In the genomic region with DNA sequence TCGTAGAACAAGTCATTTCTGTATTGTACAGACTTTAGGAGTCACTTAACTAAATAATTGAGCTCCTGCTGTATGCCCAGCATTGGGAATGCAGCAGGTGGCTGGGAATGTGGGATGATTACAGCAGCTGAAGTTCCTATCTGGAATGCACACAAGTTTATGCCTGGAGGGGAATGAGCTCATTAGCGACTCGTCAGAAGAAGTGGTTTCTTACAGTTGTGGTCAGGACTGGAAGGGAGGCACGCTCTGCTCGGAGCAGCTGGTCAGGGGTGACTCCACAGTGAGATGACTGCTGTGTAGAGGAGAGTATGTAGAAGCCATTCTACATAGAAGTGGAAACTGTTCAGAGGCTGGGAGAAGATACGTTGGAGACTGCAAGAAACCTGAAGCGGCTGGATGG, we compare ENCODE assay signal across 24 mouse cellular contexts. TPM values are rescaled to one million over a fixed set of nuclear protein-coding genes. Genes with fewer than 3 reads are reported as not detected.
DNase-seq lines count a peak whose midpoint lies in the region; ATAC-seq and TF ChIP-seq lines count a peak whose summit lies in the region.
"Had no signal": no experiment of that assay in that cellular context is flagged by ENCODE, and none has a peak within 500 bp of the region (broad histone marks: within the 10 kb centered on the region; RNA-seq: fewer than 3 reads in every experiment).

No protein-coding gene starts in this region.

- no peaks in the 10 kb centered on the region for H3K27me3 ChIP-seq in intestine, embryonic 15.5 days (replicated peaks)
- no peaks in the 10 kb centered on the region for H3K27me3 ChIP-seq in intestine, postnatal 0 days (replicated peaks; ENCODE audit: control insufficient read depth, insufficient read depth, low read length)
- H3K27me3 ChIP-seq in myocyte (ENCODE audit: control insufficient read depth, insufficient read depth, insufficient read length), result no peaks in the 10 kb centered on the region
- H3K27me3 ChIP-seq: embryonic facial prominence, embryonic 13.5 days; forebrain, embryonic 15.5 days; heart, embryonic 12.5 days; hindbrain, embryonic 13.5 days; limb, embryonic 13.5 days; liver, embryonic 13.5 days had no signal

- TF ChIP-seq CTCF in intestine, postnatal 0 days (IDR thresholded peaks at IDR 0.05; ENCODE audit: low read depth), result no peak

- H3K79me2 ChIP-seq in myocyte (ENCODE audit: control insufficient read depth, insufficient read depth), result peaks cover 5% of the 10 kb centered on the region

- no peak overlapping the region for H3K9ac ChIP-seq in intestine, embryonic 15.5 days
- H3K9ac ChIP-seq in intestine, postnatal 0 days (ENCODE audit: low read depth, low read length), result no peak overlapping the region
- H3K9ac ChIP-seq: embryonic facial prominence, embryonic 13.5 days; forebrain, embryonic 15.5 days; heart, embryonic 12.5 days; hindbrain, embryonic 13.5 days; limb, embryonic 13.5 days; liver, embryonic 13.5 days had no signal

- H3K4me1 ChIP-seq in intestine, embryonic 15.5 days (replicated peaks), result no peaks in the 10 kb centered on the region
- no peaks in the 10 kb centered on the region; the same call in 1 of the 2 replicates for H3K4me1 ChIP-seq in intestine, postnatal 0 days (replicated peaks; ENCODE audit: control insufficient read depth, insufficient read depth, low read length)
- H3K4me1 ChIP-seq: limb, embryonic 13.5 days had no signal

- peak; percentile 41; the same call in 1 of the 2 replicates for ATAC-seq in intestine, embryonic 15.5 days
- no peak for ATAC-seq in intestine, postnatal 0 days
- ATAC-seq: forebrain, embryonic 15.5 days had no signal

- TF ChIP-seq POLR2A in myocyte (IDR thresholded peaks at IDR 0.05; ENCODE audit: insufficient read length, low read depth), result no peak

- H3K9me3 ChIP-seq in intestine, embryonic 15.5 days, result no peaks in the 10 kb centered on the region
- H3K9me3 ChIP-seq in intestine, postnatal 0 days (ENCODE audit: control insufficient read depth), result no peaks in the 10 kb centered on the region
- H3K9me3 ChIP-seq: embryonic facial prominence, embryonic 13.5 days; forebrain, embryonic 15.5 days; heart, embryonic 12.5 days; hindbrain, embryonic 13.5 days; limb, embryonic 13.5 days; liver, embryonic 13.5 days had no signal

- no peak overlapping the region for H3K4me3 ChIP-seq in intestine, embryonic 15.5 days (replicated peaks)
- H3K4me3 ChIP-seq in intestine, postnatal 0 days (ENCODE audit: low read depth, low read length), result no peak overlapping the region
- H3K4me3 ChIP-seq in myocyte, result no peak overlapping the region
- H3K4me3 ChIP-seq: embryonic facial prominence, embryonic 13.5 days; forebrain, embryonic 15.5 days; heart, embryonic 12.5 days; hindbrain, embryonic 13.5 days; layer of hippocampus, adult 2 months; limb, embryonic 13.5 days; liver, embryonic 13.5 days had no signal

- H3K36me3 ChIP-seq in intestine, embryonic 15.5 days, result no peaks in the 10 kb centered on the region
- H3K36me3 ChIP-seq in intestine, postnatal 0 days (ENCODE audit: control insufficient read depth, insufficient read depth), result no peaks in the 10 kb centered on the region
- H3K36me3 ChIP-seq in myocyte (ENCODE audit: control insufficient read depth, insufficient read depth), result no peaks in the 10 kb centered on the region
- H3K36me3 ChIP-seq: forebrain, embryonic 15.5 days; heart, embryonic 12.5 days had no signal

- H3K4me2 ChIP-seq in intestine, embryonic 15.5 days (replicated peaks), result no peak overlapping the region
- H3K4me2 ChIP-seq in intestine, postnatal 0 days (replicated peaks; ENCODE audit: low read depth), result no peak overlapping the region
- H3K4me2 ChIP-seq in myocyte (ENCODE audit: low read depth), result peak overlapping the region; percentile 59
- H3K4me2 ChIP-seq: embryonic facial prominence, embryonic 13.5 days; forebrain, embryonic 15.5 days; heart, embryonic 12.5 days; hindbrain, embryonic 13.5 days; limb, embryonic 13.5 days; liver, embryonic 13.5 days; midbrain, embryonic 11.5 days had no signal

- no peak overlapping the region for H3K27ac ChIP-seq in intestine, embryonic 15.5 days
- no peak overlapping the region for H3K27ac ChIP-seq in intestine, postnatal 0 days (ENCODE audit: low read depth, low read length)
- H3K27ac ChIP-seq: embryonic facial prominence, embryonic 13.5 days; forebrain, embryonic 15.5 days; hindbrain, embryonic 13.5 days; layer of hippocampus, adult 2 months; limb, embryonic 13.5 days; liver, embryonic 13.5 days had no signal

- H3ac ChIP-seq in myocyte (ENCODE audit: control insufficient read depth, insufficient read length), result no peak overlapping the region

- 71% methylated on average over 7 of the region's 7 CpGs for WGBS in intestine, embryonic 15.5 days
- WGBS in intestine, postnatal 0 days, result 75% methylated on average over 7 of the region's 7 CpGs

- DNase-seq in 416B (ENCODE audit: low read depth) (peak; percentile 53), ZHBTc4 (ENCODE audit: low read depth, low spot score) (peak; percentile 47)
- no peak for DNase-seq in spleen, adult 12 weeks (ENCODE audit: low spot score)
- DNase-seq in testis, postnatal 14 days (ENCODE audit: low spot score), result no peak
- DNase-seq: adrenal gland, adult 8-10 months; cerebellum, adult 11-12 months; cerebellum, postnatal 14 days; gastrocnemius, postnatal 10 days; kidney, adult 8-10 months; kidney, postnatal 10 days; liver, embryonic 13.5 days; lung, adult 2 months; lung, postnatal 14 days; thymus, postnatal 25 days had no signal

TF ChIP-seq in myocyte, 11 proteins besides CTCF, POLR2A, EP300 and RAD21:
- peak; percentile 86 for TF ChIP-seq TCF12 (IDR thresholded peaks at IDR 0.05; ENCODE audit: insufficient read depth, poor library complexity, severe bottlenecking)
- no peak for TF ChIP-seq USF1 (IDR thresholded peaks at IDR 0.05; ENCODE audit: low read depth)
- TF ChIP-seq REST (IDR thresholded peaks at IDR 0.05; ENCODE audit: insufficient read depth, insufficient read length), result no peak
- TF ChIP-seq MYOG (IDR thresholded peaks at IDR 0.05; ENCODE audit: control insufficient read depth in 1 of 3, insufficient read depth in 1 of 3, insufficient read length in 2 of 3, low read depth in 2 of 3), result peak; percentile 78 to 94 (median 86)
- TF ChIP-seq POLR2AphosphoS2 (IDR thresholded peaks at IDR 0.05; ENCODE audit: insufficient read length, low read depth), result no peak
- TF ChIP-seq CEBPB (IDR thresholded peaks at IDR 0.05; ENCODE audit: insufficient read depth, poor library complexity, severe bottlenecking), result no peak
- no peak for TF ChIP-seq E2F4 (IDR thresholded peaks at IDR 0.05; ENCODE audit: insufficient read depth)
- no peak for TF ChIP-seq SRF (IDR thresholded peaks at IDR 0.05; ENCODE audit: control insufficient read depth, insufficient read length, low read depth)
- TF ChIP-seq MYOD1 (IDR thresholded peaks at IDR 0.05; ENCODE audit: control insufficient read depth in 1 of 3, insufficient read length in 2 of 3, low read depth in 2 of 3), result peak in 2 of 3 experiments; percentile 91 to 93
- TF ChIP-seq TCF3 (IDR thresholded peaks at IDR 0.05; ENCODE audit: insufficient read length, low read depth), result peak; percentile 65
- no peak for TF ChIP-seq MAX (IDR thresholded peaks at IDR 0.05; ENCODE audit: low read depth)

RNA-seq across cellular contexts. Expression of a gene that starts 10.1 kb away (rescaled TPM):
- 28.5 and 29.8 TPM in 2 replicates for polyA plus RNA-seq in intestine, embryonic 15.5 days (2015; fragmentation: Nextera tagmentation; extraction: Ambion mirVana)
- 10.3 and 11.2 TPM in 2 replicates for polyA plus RNA-seq in intestine, postnatal 0 days (2015; fragmentation: Nextera tagmentation; extraction: Ambion mirVana)
- 15.3 TPM for polyA plus RNA-seq in myocyte (2012; fragmentation: generic; extraction: Trizol)

RNA-seq across cellular contexts. Expression of a gene that starts 54.7 kb away (rescaled TPM):
- polyA plus RNA-seq in intestine, embryonic 15.5 days (2015; fragmentation: Nextera tagmentation; extraction: Ambion mirVana), result 404 and 457 TPM in 2 replicates
- polyA plus RNA-seq in intestine, postnatal 0 days (2015; fragmentation: Nextera tagmentation; extraction: Ambion mirVana), result 534 and 558 TPM in 2 replicates
- 469 TPM for polyA plus RNA-seq in myocyte (2012; fragmentation: generic; extraction: Trizol)

RNA-seq across cellular contexts. Expression of a gene that starts 54.9 kb away (rescaled TPM):
- polyA plus RNA-seq in intestine, embryonic 15.5 days (2015; fragmentation: Nextera tagmentation; extraction: Ambion mirVana), result 45.3 and 47.0 TPM in 2 replicates
- 11.7 and 12.5 TPM in 2 replicates for polyA plus RNA-seq in intestine, postnatal 0 days (2015; fragmentation: Nextera tagmentation; extraction: Ambion mirVana)
- polyA plus RNA-seq in myocyte (2012; fragmentation: generic; extraction: Trizol), result 26.1 TPM

Comparison
In these comparisons a context has a peak if more than half of its experiments do, and no peak if none do; other contexts are left out.
1. DNase-seq: peak in 416B (single experiment) and ZHBTc4 (single experiment); none in spleen, adult 12 weeks (single experiment) and testis, postnatal 14 days (single experiment).